Mouse (Mus musculus) central nervous system, embryonic 18 days (tissue): ENCODE measurements around the gene Sh2d4b. TPM values are rescaled to one million over a fixed set of nuclear protein-coding genes. Genes with fewer than 3 reads are reported as not detected.

ENCODE experiments used
- polyA plus RNA-seq: library from polyadenylated mRNA; depleted of rRNA; stranded (reverse); fragments of >200 nt; gene quantifications from 2 replicates; pipeline ENCODE4 v1.2.3, GENCODE M21; 2012; rRNA removed

Sh2d4b gene
- 2.0 and 2.3 TPM in 2 replicates for polyA plus RNA-seq

DNA sequence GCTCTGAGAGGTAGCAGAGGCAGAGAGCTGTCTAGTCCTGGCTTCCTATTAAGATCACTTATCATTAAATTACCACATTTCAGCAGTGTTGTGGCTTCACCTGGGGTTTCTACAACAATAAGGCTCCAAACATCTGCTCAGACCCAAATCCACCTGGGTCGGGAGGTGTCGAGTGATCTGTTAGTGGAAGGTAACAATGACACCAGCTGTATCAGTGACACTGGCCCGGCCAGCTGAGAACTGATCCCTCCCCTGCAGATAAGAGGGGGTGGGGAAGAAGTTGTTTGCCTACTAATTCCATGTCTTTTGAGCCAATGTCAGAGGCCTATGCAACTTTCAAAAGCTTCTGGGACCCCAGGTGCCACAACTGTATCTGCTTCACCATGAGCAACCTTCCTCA lies at the start of gene Sh2d4b:
Gene Sh2d4b, minus strand, starts transcription at position 71 of the 400 bp plus-strand sequence.

Other genes starting within 250 kb of the Sh2d4b start
- 77.3 and 83.9 TPM in 2 replicates for gene Tspan14, start 73.5 kb upstream of the Sh2d4b start, polyA plus RNA-seq
- gene Fam213a, start 120.5 kb upstream of the Sh2d4b start, polyA plus RNA-seq: 52.6 and 55.0 TPM in 2 replicates
- 0.38 and 0.55 TPM in 2 replicates for gene Dydc2, start 175.9 kb upstream of the Sh2d4b start, polyA plus RNA-seq
- gene Dydc1, start 179.6 kb upstream of the Sh2d4b start, polyA plus RNA-seq: 0.05 TPM in 1 of 2 replicates, not detected in the other
- 0.08 TPM in 1 of 2 replicates, not detected in the other for gene Mat1a, start 211.8 kb upstream of the Sh2d4b start, polyA plus RNA-seq
- gene Sftpa1, start 238.5 kb upstream of the Sh2d4b start, polyA plus RNA-seq: not detected in 2 replicates